Mouse (Mus musculus) liver, postnatal 0 days (tissue): ENCODE data around the gene Zmynd15. TPM values are rescaled to one million over a fixed set of nuclear protein-coding genes. Genes with fewer than 3 reads are reported as not detected.
"Not testable (repeated sequence)": the region's sequence is repeated elsewhere in the genome, so short reads cannot be mapped to it uniquely, and the experiment has no call there.

ENCODE experiments used
- ATAC-seq: fragments of 200-750 bp; cut with Nextera tagmentation; 2 replicates; pipeline ENCODE4 v1.8.0; 2017; ENCODE audit warnings: mild to moderate bottlenecking, moderate library complexity
- DNase-seq: peaks from one replicate; pipeline ENCODE4 v3.0.0-alpha.2; 2016
- H3K27ac ChIP-seq: fragments of 300-500 bp; sonication (generic); 2 replicates; pipeline ENCODE4 v1.5.1; 2014; ENCODE audit warnings: antibody characterized with exemption, moderate library complexity, mild to moderate bottlenecking, low read depth
- H3K27me3 ChIP-seq: fragments of 300-500 bp; sonication (generic); 2 replicates; pipeline ENCODE4 v1.6.1; 2014; ENCODE audit warnings: low read length, control low read depth, mixed read lengths; ENCODE audit not compliant: insufficient read depth
- H3K36me3 ChIP-seq: fragments of 300-500 bp; sonication (generic); replicated peaks from 2 replicates; pipeline ENCODE4 v1.6.1; 2014; ENCODE audit warnings: mild to moderate bottlenecking, control low read depth, low read length, moderate library complexity, mixed read lengths; ENCODE audit not compliant: insufficient read depth
- H3K4me1 ChIP-seq: fragments of 300-500 bp; sonication (generic); 2 replicates; pipeline ENCODE4 v1.6.1; 2014; ENCODE audit warnings: antibody characterized with exemption, mild to moderate bottlenecking, control low read depth; ENCODE audit not compliant: insufficient read depth
- H3K4me2 ChIP-seq: fragments of 300-500 bp; sonication (generic); 2 replicates; pipeline ENCODE4 v1.6.1; 2014; ENCODE audit warnings: low read depth, mild to moderate bottlenecking, low read length, moderate library complexity, mixed read lengths
- H3K4me3 ChIP-seq: fragments of 300-500 bp; sonication (generic); 2 replicates; pipeline ENCODE4 v1.5.1; 2014; ENCODE audit warnings: low read depth, low read length
- H3K9ac ChIP-seq: fragments of 300-500 bp; sonication (generic); replicated peaks from 2 replicates; pipeline ENCODE4 v1.6.1; 2014; ENCODE audit warnings: mild to moderate bottlenecking, moderate library complexity
- H3K9me3 ChIP-seq: fragments of 300-500 bp; sonication (generic); 2 replicates; pipeline ENCODE4 v1.6.1; 2016; ENCODE audit warnings: mild to moderate bottlenecking, control low read depth, low read length, mixed read lengths
- CTCF ChIP-seq: sonication (generic); IDR thresholded peaks from 2 replicates; pipeline ENCODE4 v1.5.1; 2016; ENCODE audit warnings: antibody characterized with exemption, low read depth
- EP300 ChIP-seq: IDR thresholded peaks from 2 replicates; pipeline ENCODE4 v1.6.1; 2016; ENCODE audit warnings: antibody characterized with exemption, low read depth, mild to moderate bottlenecking
- WGBS: fragments of 180-500 bp; shearing (Covaris S2); extraction: QIAGEN DNeasy Blood & Tissue Kit; methylation state at CpG from one replicate; pipeline ENCODE4 v1.1.7; 2014; ENCODE audit not compliant: insufficient replicate concordance; 5-methylcytosine and 5-hydroxymethylcytosine counted together
- polyA plus RNA-seq: library from polyadenylated mRNA; unstranded; fragments of >200 nt; fragmentation: Nextera tagmentation; extraction: Ambion mirVana; gene quantifications from 2 replicates; pipeline ENCODE4 v1.2.1, GENCODE M21; 2015

Gene Zmynd15
- polyA plus RNA-seq, 1 experiment from 2014 or later: 0.70 TPM

GRCm38 (mm10) chr11:70469764-70470163, 10.5 kb downstream of the Zmynd15 start:
- H3K27ac ChIP-seq: no peak overlapping the region
- TF ChIP-seq EP300 (no peak), CTCF (no peak)
- DNase-seq: no peak
- no peak for ATAC-seq
- H3K4me2 ChIP-seq: no peak overlapping the region
- no peak overlapping the region for H3K9ac ChIP-seq
- no peaks in the 10 kb centered on the region for H3K36me3 ChIP-seq
- H3K4me1 ChIP-seq: no peaks in the 10 kb centered on the region
- 77% methylated on average over 3 of the region's 3 CpGs for WGBS
- peaks cover 17% of the 10 kb centered on the region for H3K27me3 ChIP-seq
- H3K9me3 ChIP-seq: no peaks in the 10 kb centered on the region
- H3K4me3 ChIP-seq: no peak overlapping the region

GRCm38 (mm10) chr11:70472716-70473115, 13.5 kb downstream of the Zmynd15 start:
- TF ChIP-seq EP300 (no peak), CTCF (no peak)
- H3K27me3 ChIP-seq: no peaks in the 10 kb centered on the region
- ATAC-seq (no peak), DNase-seq (no peak)
- H3K4me1 ChIP-seq: no peaks in the 10 kb centered on the region
- H3K27ac ChIP-seq: no peak overlapping the region
- H3K4me2 ChIP-seq: no peak overlapping the region
- H3K36me3 ChIP-seq: no peaks in the 10 kb centered on the region
- no peaks in the 10 kb centered on the region for H3K9me3 ChIP-seq
- no peak overlapping the region for H3K9ac ChIP-seq
- H3K4me3 ChIP-seq: no peak overlapping the region

GRCm38 (mm10) chr11:70473291-70473690, 14.1 kb downstream of the Zmynd15 start:
- DNase-seq, H3K4me1 ChIP-seq, H3K27me3 ChIP-seq, H3K4me2 ChIP-seq, H3K9ac ChIP-seq, H3K9me3 ChIP-seq, H3K27ac ChIP-seq, H3K36me3 ChIP-seq, H3K4me3 ChIP-seq, ATAC-seq: not testable (repeated sequence)
- 78% methylated on average over 5 of the region's 5 CpGs for WGBS

- WGBS: 65% methylated on average over 12 of the region's 12 CpGs
- no peaks in the 10 kb centered on the region for H3K4me1 ChIP-seq
- no peaks in the 10 kb centered on the region for H3K36me3 ChIP-seq
- no peak for DNase-seq
- H3K27ac ChIP-seq: no peak overlapping the region
- ATAC-seq: no peak
- H3K9me3 ChIP-seq: no peaks in the 10 kb centered on the region
- H3K27me3 ChIP-seq: no peaks in the 10 kb centered on the region
- TF ChIP-seq CTCF: no peak
- no peak for TF ChIP-seq EP300
- H3K4me2 ChIP-seq: no peak overlapping the region
- no peak overlapping the region for H3K4me3 ChIP-seq
- H3K9ac ChIP-seq: no peak overlapping the region
These were observed 15.8 kb downstream of the Zmynd15 start for GRCm38 (mm10) chr11:70474872-70475534.

- no peaks in the 10 kb centered on the region for H3K9me3 ChIP-seq
- no peak overlapping the region for H3K4me3 ChIP-seq
- no peak overlapping the region for H3K27ac ChIP-seq
- no peak overlapping the region for H3K4me2 ChIP-seq
- ATAC-seq: no peak
- 48% methylated on average over 2 of the region's 2 CpGs for WGBS
- H3K9ac ChIP-seq: no peak overlapping the region
- TF ChIP-seq EP300 (no peak), CTCF (no peak)
- no peak for DNase-seq
- no peaks in the 10 kb centered on the region for H3K4me1 ChIP-seq
- no peaks in the 10 kb centered on the region for H3K27me3 ChIP-seq
- H3K36me3 ChIP-seq: no peaks in the 10 kb centered on the region
These were observed 26.3 kb downstream of the Zmynd15 start for GRCm38 (mm10) chr11:70485498-70485897.

GRCm38 (mm10) chr11:70487816-70488215, 28.6 kb downstream of the Zmynd15 start:
- H3K27ac ChIP-seq: no peak overlapping the region
- H3K4me3 ChIP-seq: no peak overlapping the region
- H3K27me3 ChIP-seq: no peaks in the 10 kb centered on the region
- H3K9ac ChIP-seq: no peak overlapping the region
- no peaks in the 10 kb centered on the region for H3K4me1 ChIP-seq
- no peaks in the 10 kb centered on the region for H3K9me3 ChIP-seq
- ATAC-seq: no peak
- TF ChIP-seq CTCF (no peak), EP300 (no peak)
- WGBS: 42% methylated on average over 4 of the region's 4 CpGs
- H3K36me3 ChIP-seq: no peaks in the 10 kb centered on the region
- H3K4me2 ChIP-seq: no peak overlapping the region
- DNase-seq: no peak

GRCm38 (mm10) chr11:70489138-70489537, 29.9 kb downstream of the Zmynd15 start:
- no peak overlapping the region for H3K9ac ChIP-seq
- no peak overlapping the region for H3K4me3 ChIP-seq
- TF ChIP-seq CTCF (no peak), EP300 (no peak)
- no peak overlapping the region for H3K4me2 ChIP-seq
- no peaks in the 10 kb centered on the region for H3K27me3 ChIP-seq
- H3K36me3 ChIP-seq: no peaks in the 10 kb centered on the region
- WGBS: 72% methylated on average over 3 of the region's 3 CpGs
- no peaks in the 10 kb centered on the region for H3K4me1 ChIP-seq
- ATAC-seq (no peak), DNase-seq (no peak)
- no peaks in the 10 kb centered on the region for H3K9me3 ChIP-seq
- peak overlapping the region; percentile 67; the same call in 1 of the 2 replicates for H3K27ac ChIP-seq
